Mouse (Mus musculus) lung, postnatal 0 days (tissue): ENCODE data around the gene Gtdc1. TPM values are rescaled to one million over a fixed set of nuclear protein-coding genes. Genes with fewer than 3 reads are reported as not detected.

ENCODE experiments used
- ATAC-seq: fragments of 200-750 bp; cut with Nextera tagmentation; 2 replicates; pipeline ENCODE4 v1.8.0; 2017; ENCODE audit warnings: moderate library complexity
- DNase-seq: peaks from one replicate; pipeline ENCODE4 v3.0.0-alpha.2; 2016; ENCODE audit warnings: low spot score
- H3K27ac ChIP-seq: fragments of 300-500 bp; sonication (generic); 2 replicates; pipeline ENCODE4 v1.5.1; 2014; ENCODE audit warnings: antibody characterized with exemption, mild to moderate bottlenecking, low read length, mixed read lengths
- H3K27me3 ChIP-seq: fragments of 300-500 bp; sonication (generic); replicated peaks from 2 replicates; pipeline ENCODE4 v1.6.1; 2014; ENCODE audit warnings: low read length, mixed read lengths; ENCODE audit not compliant: insufficient read depth
- H3K36me3 ChIP-seq: fragments of 300-500 bp; sonication (generic); 2 replicates; pipeline ENCODE4 v1.6.1; 2014; ENCODE audit warnings: low read length, mixed read lengths; ENCODE audit not compliant: insufficient read depth
- H3K4me1 ChIP-seq: fragments of 300-500 bp; sonication (generic); 2 replicates; pipeline ENCODE4 v1.6.1; 2014; ENCODE audit warnings: antibody characterized with exemption, low read depth, low read length, mixed read lengths; ENCODE audit not compliant: insufficient read depth
- H3K4me2 ChIP-seq: fragments of 300-500 bp; sonication (generic); replicated peaks from 2 replicates; pipeline ENCODE4 v1.6.1; 2014; ENCODE audit warnings: low read depth, mild to moderate bottlenecking, low read length, moderate library complexity, mixed read lengths
- H3K4me3 ChIP-seq: fragments of 300-500 bp; sonication (generic); 2 replicates; pipeline ENCODE4 v1.5.1; 2014; ENCODE audit warnings: low read depth, low read length
- H3K9ac ChIP-seq: fragments of 300-500 bp; sonication (generic); replicated peaks from 2 replicates; pipeline ENCODE4 v1.6.1; 2014; ENCODE audit warnings: low read depth, mild to moderate bottlenecking
- H3K9me3 ChIP-seq: fragments of 300-500 bp; sonication (generic); 2 replicates; pipeline ENCODE4 v1.6.1; 2016; ENCODE audit warnings: low read length, mixed read lengths
- CTCF ChIP-seq: IDR thresholded peaks from 2 replicates; pipeline ENCODE4 v1.5.1; 2016; ENCODE audit warnings: antibody characterized with exemption, mild to moderate bottlenecking
- EP300 ChIP-seq: IDR thresholded peaks from 2 replicates; pipeline ENCODE4 v1.6.1; 2016; ENCODE audit warnings: antibody characterized with exemption, mild to moderate bottlenecking, control low read depth
- WGBS: fragments of 180-500 bp; shearing (Covaris S2); extraction: QIAGEN DNeasy Blood & Tissue Kit; methylation state at CpG from one replicate; pipeline ENCODE4 v1.1.7; 2014; 5-methylcytosine and 5-hydroxymethylcytosine counted together
- polyA plus RNA-seq: library from polyadenylated mRNA; unstranded; fragments of >200 nt; fragmentation: Nextera tagmentation; extraction: Ambion mirVana; gene quantifications from 2 replicates; pipeline ENCODE4 v1.2.1, GENCODE M21; 2015

The Gtdc1 gene
- polyA plus RNA-seq, 1 experiment from 2014 or later, result 10.0 TPM

GRCm38 (mm10) chr2:44780961-44781360, 146.5 kb downstream of the Gtdc1 start:
- ATAC-seq (no peak), DNase-seq (no peak)
- Histone ChIP-seq H3K4me1 (no peaks in the 10 kb centered on the region), H3K9me3 (no peaks in the 10 kb centered on the region), H3K9ac (no peak overlapping the region), H3K27me3 (no peaks in the 10 kb centered on the region), H3K4me3 (no peak overlapping the region), H3K4me2 (no peak overlapping the region), H3K36me3 (no peaks in the 10 kb centered on the region), H3K27ac (no peak overlapping the region)
- WGBS, result 95% methylated on average over 2 of the region's 2 CpGs
- no peak for TF ChIP-seq CTCF
- TF ChIP-seq EP300, result no peak

- H3K9me3 ChIP-seq, result no peaks in the 10 kb centered on the region
- no peak overlapping the region for H3K4me3 ChIP-seq
- no peak overlapping the region for H3K4me2 ChIP-seq
- 48% methylated on average over 1 of the region's 1 CpGs for WGBS
- DNase-seq (no peak), ATAC-seq (no peak)
- no peak overlapping the region for H3K27ac ChIP-seq
- no peak for TF ChIP-seq CTCF
- no peak for TF ChIP-seq EP300
- no peaks in the 10 kb centered on the region for H3K4me1 ChIP-seq
- H3K36me3 ChIP-seq, result no peaks in the 10 kb centered on the region
- H3K27me3 ChIP-seq, result no peaks in the 10 kb centered on the region
- H3K9ac ChIP-seq, result no peak overlapping the region
Observed at GRCm38 (mm10) chr2:44763898-44764297, 163.6 kb downstream of the Gtdc1 start.

- Histone ChIP-seq H3K27me3 (no peaks in the 10 kb centered on the region), H3K4me2 (no peak overlapping the region), H3K9me3 (no peaks in the 10 kb centered on the region), H3K27ac (no peak overlapping the region), H3K4me1 (no peaks in the 10 kb centered on the region), H3K36me3 (no peaks in the 10 kb centered on the region), H3K9ac (no peak overlapping the region), H3K4me3 (no peak overlapping the region)
- WGBS, result 98% methylated on average over 1 of the region's 1 CpGs
- DNase-seq (no peak), ATAC-seq (no peak)
- TF ChIP-seq EP300, result no peak
- no peak for TF ChIP-seq CTCF
Observed at GRCm38 (mm10) chr2:44736618-44737017, 190.8 kb downstream of the Gtdc1 start.

- H3K4me3 ChIP-seq, result no peak overlapping the region
- no peak overlapping the region for H3K27ac ChIP-seq
- no peak for TF ChIP-seq EP300
- H3K36me3 ChIP-seq, result no peaks in the 10 kb centered on the region
- H3K4me1 ChIP-seq, result no peaks in the 10 kb centered on the region
- no peaks in the 10 kb centered on the region for H3K27me3 ChIP-seq
- ATAC-seq, result no peak
- no peaks in the 10 kb centered on the region for H3K9me3 ChIP-seq
- no peak for DNase-seq
- H3K9ac ChIP-seq, result no peak overlapping the region
- no peak overlapping the region for H3K4me2 ChIP-seq
Observed at GRCm38 (mm10) chr2:44721461-44721860, 206.0 kb downstream of the Gtdc1 start.

- no peak overlapping the region for H3K4me3 ChIP-seq
- no peak overlapping the region for H3K4me2 ChIP-seq
- no peaks in the 10 kb centered on the region; the same call in 1 of the 2 replicates for H3K4me1 ChIP-seq
- H3K27me3 ChIP-seq, result no peaks in the 10 kb centered on the region
- DNase-seq, result peak; percentile 85
- no peaks in the 10 kb centered on the region for H3K36me3 ChIP-seq
- TF ChIP-seq CTCF, result no peak
- TF ChIP-seq EP300, result peak; percentile 31; the same call in 1 of the 2 replicates
- H3K27ac ChIP-seq, result no peak overlapping the region; the same call in 1 of the 2 replicates
- no peaks in the 10 kb centered on the region for H3K9me3 ChIP-seq
- WGBS, result 54% methylated on average over 4 of the region's 4 CpGs
- peak; percentile 87 for ATAC-seq
- no peak overlapping the region for H3K9ac ChIP-seq
Observed at GRCm38 (mm10) chr2:44705883-44706615, 221.4 kb downstream of the Gtdc1 start.

- no peak for ATAC-seq
- WGBS, result 50% methylated on average over 4 of the region's 4 CpGs
Observed at GRCm38 (mm10) chr2:44700276-44700675, 227.2 kb downstream of the Gtdc1 start.

More at GRCm38 (mm10) chr2:44700276-44700675, 227.2 kb downstream of the Gtdc1 start:
- H3K4me3 ChIP-seq, result no peak overlapping the region
- no peak overlapping the region for H3K9ac ChIP-seq
- H3K4me1 ChIP-seq, result no peaks in the 10 kb centered on the region; the same call in 1 of the 2 replicates
- no peak for DNase-seq
- H3K4me2 ChIP-seq, result no peak overlapping the region
- no peaks in the 10 kb centered on the region for H3K9me3 ChIP-seq
- no peaks in the 10 kb centered on the region for H3K36me3 ChIP-seq
- no peak for TF ChIP-seq CTCF
- no peak for TF ChIP-seq EP300
- H3K27me3 ChIP-seq, result no peaks in the 10 kb centered on the region
- H3K27ac ChIP-seq, result no peak overlapping the region
